Mouse (Mus musculus): ENCODE results near the gene Dusp28.

DNA sequence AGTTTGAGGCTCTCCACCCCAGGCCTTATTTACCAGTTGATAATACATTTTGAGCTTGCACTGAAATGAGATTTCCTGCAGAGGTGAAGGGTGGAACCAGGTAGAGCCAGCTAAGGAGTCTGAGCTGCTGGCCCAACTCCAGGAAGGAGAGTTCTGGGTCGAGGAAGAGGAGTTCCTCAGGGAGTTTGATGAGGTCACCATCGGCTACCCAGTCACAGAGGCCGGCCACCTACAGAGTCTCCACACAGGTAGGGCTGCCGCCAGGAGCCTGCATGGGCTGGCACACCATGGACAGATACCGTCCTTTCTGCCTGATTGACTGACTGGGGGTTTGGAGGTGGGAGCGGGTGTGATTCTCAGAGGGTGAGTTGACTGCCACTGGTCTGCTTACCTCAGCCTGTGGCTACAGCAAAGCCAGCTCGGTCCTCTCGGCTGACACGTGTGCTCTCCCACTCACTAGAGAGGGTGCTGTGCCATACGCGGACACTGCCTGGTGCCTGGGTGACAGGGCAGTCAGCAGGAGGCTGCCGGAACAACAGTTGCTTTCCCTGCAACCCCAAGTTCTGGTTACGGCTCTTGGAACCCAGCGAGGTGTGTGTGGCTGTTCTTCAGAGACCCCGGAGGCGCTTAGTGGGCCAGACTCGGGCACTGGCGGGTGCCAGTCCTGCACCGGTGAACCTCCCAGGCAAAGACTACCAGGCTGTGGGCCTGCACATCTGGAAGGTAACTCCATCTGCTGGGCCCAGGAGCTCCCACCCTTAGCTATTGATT lies 36.6 kb downstream of the Dusp28 start:
- TF ChIP-seq CTCF (IDR thresholded peaks at IDR 0.05; ENCODE audit: low read depth, low read length): no peak
- no peak for TF ChIP-seq EP300 (IDR thresholded peaks at IDR 0.05; ENCODE audit: insufficient read depth, low read depth, low read length)
